Mouse (Mus musculus) kidney, adult 2 months (tissue): ENCODE results near the gene Ankdd1a. TPM values are rescaled to one million over a fixed set of nuclear protein-coding genes. Genes with fewer than 3 reads are reported as not detected.
A peak's percentile ranks its signal among the peaks of the same experiment; 100 is the strongest.

ENCODE experiments used
- DNase-seq: peaks from one replicate; pipeline ENCODE4 v3.0.0; 2021
- H3K27ac ChIP-seq: fragments of 200-500 bp; 2 replicates; pipeline ENCODE4 v1.5.1; 2012; ENCODE audit warnings: low read depth, low read length, control low read depth, inconsistent platforms; ENCODE audit not compliant: insufficient read depth
- H3K27me3 ChIP-seq: fragments of 200-500 bp; replicated peaks from 2 replicates; pipeline ENCODE4 v1.6.1; 2012; ENCODE audit warnings: mild to moderate bottlenecking, moderate library complexity, low read length, inconsistent platforms; ENCODE audit not compliant: control insufficient read depth, insufficient read depth
- H3K36me3 ChIP-seq: fragments of 200-500 bp; 2 replicates; pipeline ENCODE4 v1.6.1; 2012; ENCODE audit warnings: mild to moderate bottlenecking, moderate library complexity, low read length, inconsistent platforms; ENCODE audit not compliant: control insufficient read depth, insufficient read depth
- H3K4me1 ChIP-seq: fragments of 200-500 bp; 2 replicates; pipeline ENCODE4 v1.6.1; 2011; ENCODE audit warnings: low read length; ENCODE audit not compliant: control insufficient read depth, insufficient read depth
- H3K4me3 ChIP-seq: fragments of 200-500 bp; 2 replicates; pipeline ENCODE4 v1.5.1; 2011; ENCODE audit warnings: mild to moderate bottlenecking, low read depth, low read length, control low read depth; ENCODE audit not compliant: insufficient read depth
- CTCF ChIP-seq: fragments of 200-500 bp; conservative IDR thresholded peaks from 2 replicates; pipeline ENCODE4 v1.5.1; 2011; ENCODE audit warnings: low read depth, mild to moderate bottlenecking, control low read depth, low read length, moderate library complexity, mixed read lengths; ENCODE audit not compliant: insufficient read depth, insufficient read length
- POLR2A ChIP-seq: fragments of 200-500 bp; IDR thresholded peaks from one replicate; pipeline ENCODE4 v1.6.1; 2011; ENCODE audit warnings: low read depth, low read length, control low read depth
- WGBS: fragments of 180-500 bp; shearing (Covaris S2); methylation state at CpG from one replicate; pipeline ENCODE4 v1.1.7; 2018; 5-methylcytosine and 5-hydroxymethylcytosine counted together
- polyA plus RNA-seq: library from polyadenylated mRNA; depleted of rRNA; stranded (reverse); fragments of >200 nt; gene quantifications from 2 replicates; pipeline ENCODE4 v1.2.3, GENCODE M21; 2012; rRNA removed

Ankdd1a gene
- polyA plus RNA-seq = 0.06 and 0.16 TPM in 2 replicates

DNA sequence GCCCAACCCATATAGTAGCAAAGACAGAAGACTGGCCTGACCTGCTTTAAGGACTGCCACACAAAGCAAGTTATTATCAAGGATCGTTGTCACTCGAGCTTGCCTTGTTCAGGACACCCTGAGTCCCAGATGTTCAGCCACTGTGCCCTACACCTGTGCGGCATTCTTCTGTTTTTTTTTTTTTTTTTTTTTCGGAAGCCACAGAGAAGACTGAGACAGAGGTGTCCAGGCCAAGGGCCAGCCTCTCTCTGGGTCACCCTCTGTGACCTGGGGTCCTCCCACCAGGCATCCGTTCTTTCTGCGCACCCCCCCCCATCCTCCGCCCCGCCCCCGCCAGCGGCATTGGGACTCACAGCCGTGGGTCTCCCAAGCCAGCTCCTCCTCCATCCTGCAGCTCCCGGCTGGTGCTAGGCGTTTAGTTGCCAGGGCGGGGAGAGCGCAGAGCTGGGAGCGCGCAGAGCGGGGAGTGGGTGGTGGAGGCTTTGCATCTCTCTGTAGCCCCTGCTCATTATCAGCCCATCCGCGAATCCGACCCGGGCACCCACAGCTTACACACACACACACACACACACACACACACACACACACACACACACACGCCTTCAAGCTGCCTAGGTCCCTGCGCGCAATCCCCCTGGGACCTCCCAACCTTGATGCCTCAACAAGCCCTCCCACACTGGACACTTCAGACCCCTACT lies at the start of gene Ankdd1a:
TSS of gene Ankdd1a (minus strand) at position 387 of the 698 bp plus-strand sequence.
- TF ChIP-seq CTCF = no peak
- TF ChIP-seq POLR2A = no peak
- Histone ChIP-seq H3K36me3 (no peaks in the 10 kb centered on the region), H3K4me3 (no peak within 1 kb of the TSS), H3K4me1 (no peaks in the 10 kb centered on the region), H3K27ac (no peak within 1 kb of the TSS), H3K27me3 (no peaks in the 10 kb centered on the region; the same call in 1 of the 2 replicates)
- WGBS = 9% methylated on average over 25 of the region's 25 CpGs
- no peak for DNase-seq

DNA sequence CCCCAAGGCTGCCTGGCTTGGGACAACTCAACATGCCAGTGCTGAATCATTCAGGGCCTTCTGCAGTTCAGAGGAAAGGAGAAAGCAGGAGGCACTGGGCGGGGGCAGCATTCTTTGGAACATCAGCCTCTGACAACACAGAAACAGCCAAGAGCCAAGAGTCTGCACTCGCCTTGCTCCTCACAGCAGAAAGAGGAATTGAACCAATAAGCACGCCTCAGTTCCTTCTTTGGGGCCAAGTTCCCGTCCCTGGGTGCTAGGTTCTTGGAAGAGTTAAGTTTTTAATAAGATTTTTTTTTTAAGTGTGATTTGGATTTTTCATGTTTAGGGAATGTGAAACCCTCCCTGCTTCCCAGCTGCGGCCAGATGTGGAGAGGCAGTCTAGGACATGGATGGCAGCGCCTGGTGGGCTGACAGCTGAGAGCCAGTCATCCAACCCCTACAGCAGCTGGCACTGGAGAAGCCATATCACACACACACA lies 49.5 kb upstream of the Ankdd1a start:
- no peaks in the 10 kb centered on the region for H3K36me3 ChIP-seq
- TF ChIP-seq POLR2A (no peak), CTCF (no peak)
- no peak overlapping the region for H3K27ac ChIP-seq
- no peak for DNase-seq
- no peak overlapping the region for H3K4me3 ChIP-seq
- H3K4me1 ChIP-seq = no peaks in the 10 kb centered on the region
- WGBS = 71% methylated on average over 6 of the region's 6 CpGs
- no peaks in the 10 kb centered on the region for H3K27me3 ChIP-seq

GRCm38 (mm10) chr9:65568787-65569186 lies 48.8 kb upstream of the Ankdd1a start:
- Histone ChIP-seq H3K27ac (no peak overlapping the region), H3K27me3 (no peaks in the 10 kb centered on the region), H3K4me3 (no peak overlapping the region), H3K36me3 (no peaks in the 10 kb centered on the region), H3K4me1 (no peaks in the 10 kb centered on the region)
- TF ChIP-seq POLR2A = no peak
- TF ChIP-seq CTCF = no peak
- no peak for DNase-seq
- WGBS = 81% methylated on average over 6 of the region's 6 CpGs

- Histone ChIP-seq H3K27me3 (no peaks in the 10 kb centered on the region), H3K4me1 (no peaks in the 10 kb centered on the region), H3K4me3 (no peak overlapping the region), H3K36me3 (no peaks in the 10 kb centered on the region), H3K27ac (no peak overlapping the region)
- TF ChIP-seq POLR2A = no peak
- no peak for TF ChIP-seq CTCF
- no peak for DNase-seq
- WGBS = 94% methylated on average over 2 of the region's 2 CpGs
Measured at GRCm38 (mm10) chr9:65564698-65565097, 44.7 kb upstream of the Ankdd1a start.

DNA sequence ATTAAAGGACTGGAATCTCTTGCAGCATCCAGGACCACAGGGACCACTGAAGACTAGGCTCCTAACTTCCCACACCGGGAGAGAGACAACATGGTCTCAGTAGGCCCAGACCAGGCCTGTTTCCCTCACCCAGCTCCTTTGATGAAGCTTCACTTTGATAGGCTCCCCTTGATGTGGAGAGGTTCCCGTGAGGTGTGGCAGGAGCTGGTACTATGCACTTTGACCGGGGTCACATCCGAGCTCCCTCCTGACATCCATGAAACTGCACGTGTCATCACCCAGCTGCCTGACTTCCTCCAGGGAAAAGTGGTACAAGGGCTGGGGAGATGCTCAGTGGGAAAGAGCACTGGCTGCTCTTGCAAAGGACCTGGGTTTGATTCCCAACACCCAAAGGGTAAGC lies 43.1 kb upstream of the Ankdd1a start:
- no peaks in the 10 kb centered on the region for H3K27me3 ChIP-seq
- no peaks in the 10 kb centered on the region for H3K36me3 ChIP-seq
- no peak for TF ChIP-seq POLR2A
- no peak for TF ChIP-seq CTCF
- H3K27ac ChIP-seq = no peak overlapping the region
- 69% methylated on average over 5 of the region's 5 CpGs for WGBS
- H3K4me3 ChIP-seq = no peak overlapping the region
- no peaks in the 10 kb centered on the region for H3K4me1 ChIP-seq
- DNase-seq = no peak

GRCm38 (mm10) chr9:65562081-65562506 lies 42.1 kb upstream of the Ankdd1a start:
- WGBS = 46% methylated on average over 4 of the region's 4 CpGs
- Histone ChIP-seq H3K36me3 (no peaks in the 10 kb centered on the region), H3K27me3 (no peaks in the 10 kb centered on the region), H3K4me3 (no peak overlapping the region), H3K27ac (no peak overlapping the region), H3K4me1 (no peaks in the 10 kb centered on the region)
- peak; percentile 64 for DNase-seq
- TF ChIP-seq POLR2A = no peak
- TF ChIP-seq CTCF = no peak

- peak; percentile 51 for DNase-seq
- no peak overlapping the region for H3K27ac ChIP-seq
- TF ChIP-seq CTCF (no peak), POLR2A (no peak)
- H3K36me3 ChIP-seq = no peaks in the 10 kb centered on the region
- no peaks in the 10 kb centered on the region for H3K4me1 ChIP-seq
- WGBS = 58% methylated on average over 4 of the region's 4 CpGs
- H3K4me3 ChIP-seq = no peak overlapping the region
- H3K27me3 ChIP-seq = no peaks in the 10 kb centered on the region
Measured at GRCm38 (mm10) chr9:65561016-65561415, 41.0 kb upstream of the Ankdd1a start.
